Mouse (Mus musculus) liver, embryonic 14.5 days (tissue): ENCODE measurements at regions not wholly inside any gene's neighbourhood (a gene's known extent, or its start where the extent isn't known, plus 50 kb on each side); places are given as distances from the start of the nearest gene placed in this dataset.

Source experiments
- ATAC-seq: fragments of 200-750 bp; cut with Nextera tagmentation; 2 replicates; pipeline ENCODE4 v1.8.0; 2017; ENCODE audit warnings: moderate number of reproducible peaks, mild to moderate bottlenecking, moderate library complexity; ENCODE audit not compliant: insufficient read depth
- DNase-seq, 3 experiments: peaks; one replicate each; pipeline ENCODE4 v3.0.0-alpha.2; 2012 to 2013; ENCODE audit warnings: low read depth in 3 of 3, low spot score in 3 of 3
- H3K27ac ChIP-seq: fragments of 300-500 bp; sonication (generic); 2 replicates; pipeline ENCODE4 v1.5.1; 2014; ENCODE audit warnings: moderate library complexity, mild to moderate bottlenecking, control low read depth, inconsistent platforms
- H3K27me3 ChIP-seq: fragments of 300-500 bp; sonication (generic); 2 replicates; pipeline ENCODE4 v1.6.1; 2014; ENCODE audit warnings: mild to moderate bottlenecking, low read length, moderate library complexity; ENCODE audit not compliant: control insufficient read depth, insufficient read depth
- H3K36me3 ChIP-seq: fragments of 300-500 bp; sonication (generic); replicated peaks from 2 replicates; pipeline ENCODE4 v1.6.1; 2014; ENCODE audit warnings: low read depth; ENCODE audit not compliant: control insufficient read depth, insufficient read depth
- H3K4me1 ChIP-seq, 2 experiments: fragments of 200-500 bp in 1 of 2; fragments of 300-500 bp in 1 of 2; sonication (generic) in 1 of 2; replicated peaks; 2 replicates each; pipeline ENCODE4 v1.6.1; 2012 to 2014; ENCODE audit warnings: antibody characterized with exemption in 1 of 2, inconsistent platforms in 1 of 2, low read length in 1 of 2; ENCODE audit not compliant: control insufficient read depth in 2 of 2, insufficient read depth in 2 of 2
- H3K4me2 ChIP-seq: fragments of 300-500 bp; sonication (generic); 2 replicates; pipeline ENCODE4 v1.6.1; 2014; ENCODE audit warnings: low read depth, mild to moderate bottlenecking, control low read depth, moderate library complexity
- H3K4me3 ChIP-seq, 2 experiments: fragments of 200-500 bp in 1 of 2; fragments of 300-500 bp in 1 of 2; sonication (generic) in 1 of 2; 2 replicates each; pipeline ENCODE4 v1.5.1; 2012 to 2014; ENCODE audit warnings: low read depth in 2 of 2, low read length in 2 of 2, mild to moderate bottlenecking in 2 of 2, control low read depth in 1 of 2, inconsistent platforms in 1 of 2, moderate library complexity in 1 of 2; ENCODE audit not compliant: insufficient read depth in 1 of 2
- H3K9ac ChIP-seq: fragments of 300-500 bp; sonication (generic); replicated peaks from 2 replicates; pipeline ENCODE4 v1.6.1; 2014; ENCODE audit warnings: mild to moderate bottlenecking, control low read depth, moderate library complexity
- H3K9me3 ChIP-seq: fragments of 300-500 bp; sonication (generic); 2 replicates; pipeline ENCODE4 v1.6.1; 2016; ENCODE audit warnings: low read length, mixed read lengths; ENCODE audit not compliant: control insufficient read depth
- CTCF ChIP-seq: IDR thresholded peaks from 2 replicates; pipeline ENCODE4 v1.5.1; 2016; ENCODE audit warnings: antibody characterized with exemption, low read depth, control low read depth
- EP300 ChIP-seq: IDR thresholded peaks from 2 replicates; pipeline ENCODE4 v1.6.1; 2016; ENCODE audit warnings: antibody characterized with exemption, low read depth
- WGBS: fragments of 180-500 bp; shearing (Covaris S2); extraction: QIAGEN DNeasy Blood & Tissue Kit; methylation state at CpG from one replicate; pipeline ENCODE4 v1.1.7; 2014; ENCODE audit not compliant: insufficient replicate concordance; 5-methylcytosine and 5-hydroxymethylcytosine counted together

- no peak for DNase-seq
- H3K4me2 ChIP-seq = no peak overlapping the region
- H3K4me1 ChIP-seq = no peaks in the 10 kb centered on the region; a peak in 1 of 4 replicates
- no peak overlapping the region for H3K4me3 ChIP-seq
- TF ChIP-seq EP300 (no peak), CTCF (no peak)
- ATAC-seq = no peak
- H3K36me3 ChIP-seq = no peaks in the 10 kb centered on the region
- no peaks in the 10 kb centered on the region for H3K27me3 ChIP-seq
- WGBS = 64% methylated on average over 5 of the region's 5 CpGs
- no peak overlapping the region for H3K9ac ChIP-seq
- H3K27ac ChIP-seq = no peak overlapping the region
- H3K9me3 ChIP-seq = no peaks in the 10 kb centered on the region
These were observed 107.8 kb upstream of the Arid2 start for GRCm38 (mm10) chr15:96179511-96179910.

GRCm38 (mm10) chr15:96180036-96180435, 107.3 kb upstream of the Arid2 start:
- Histone ChIP-seq H3K9ac (no peak overlapping the region), H3K4me2 (no peak overlapping the region), H3K9me3 (no peaks in the 10 kb centered on the region), H3K4me3 (no peak overlapping the region), H3K27me3 (no peaks in the 10 kb centered on the region), H3K36me3 (no peaks in the 10 kb centered on the region), H3K4me1 (no peaks in the 10 kb centered on the region; a peak in 1 of 4 replicates), H3K27ac (no peak overlapping the region)
- no peak for ATAC-seq
- 42% methylated on average over 5 of the region's 5 CpGs for WGBS
- TF ChIP-seq EP300 (no peak), CTCF (no peak)
- no peak for DNase-seq

- Histone ChIP-seq H3K9ac (no peak overlapping the region), H3K4me3 (no peak overlapping the region), H3K4me2 (no peak overlapping the region), H3K27ac (no peak overlapping the region), H3K27me3 (no peaks in the 10 kb centered on the region), H3K9me3 (no peaks in the 10 kb centered on the region), H3K4me1 (peaks cover 0 to 3% of the 10 kb centered on the region in 2 experiments; a peak in 1 of 4 replicates), H3K36me3 (no peaks in the 10 kb centered on the region)
- DNase-seq = no peak
- 39% methylated on average over 8 of the region's 8 CpGs for WGBS
- no peak for ATAC-seq
- no peak for TF ChIP-seq CTCF
- TF ChIP-seq EP300 = no peak
These were observed 106.3 kb upstream of the Arid2 start for GRCm38 (mm10) chr15:96180977-96181376.

- H3K27ac ChIP-seq = no peak overlapping the region
- H3K4me2 ChIP-seq = no peak overlapping the region
- WGBS = 53% methylated on average over 5 of the region's 5 CpGs
- peaks cover 0 to 3% of the 10 kb centered on the region in 2 experiments; a peak in 1 of 4 replicates for H3K4me1 ChIP-seq
- H3K4me3 ChIP-seq = no peak overlapping the region
- no peaks in the 10 kb centered on the region for H3K9me3 ChIP-seq
- TF ChIP-seq CTCF = no peak
- TF ChIP-seq EP300 = no peak
- DNase-seq = no peak
- no peak overlapping the region for H3K9ac ChIP-seq
- ATAC-seq = no peak
- H3K36me3 ChIP-seq = no peaks in the 10 kb centered on the region
- H3K27me3 ChIP-seq = no peaks in the 10 kb centered on the region
These were observed 105.0 kb upstream of the Arid2 start for GRCm38 (mm10) chr15:96182313-96182712.

GRCm38 (mm10) chr15:96183069-96183468, 104.2 kb upstream of the Arid2 start:
- H3K27ac ChIP-seq = no peak overlapping the region
- no peak for TF ChIP-seq CTCF
- H3K4me2 ChIP-seq = no peak overlapping the region
- DNase-seq (no peak), ATAC-seq (no peak)
- H3K4me1 ChIP-seq = peaks cover 0 to 3% of the 10 kb centered on the region in 2 experiments; a peak in 1 of 4 replicates
- no peaks in the 10 kb centered on the region for H3K36me3 ChIP-seq
- H3K9ac ChIP-seq = no peak overlapping the region
- H3K27me3 ChIP-seq = no peaks in the 10 kb centered on the region
- no peak overlapping the region for H3K4me3 ChIP-seq
- WGBS = 41% methylated on average over 4 of the region's 6 CpGs
- no peaks in the 10 kb centered on the region for H3K9me3 ChIP-seq
